Mouse (Mus musculus): ENCODE results near the gene Isg15. TPM values are rescaled to one million over a fixed set of nuclear protein-coding genes. Genes with fewer than 3 reads are reported as not detected.

The Isg15 gene
- polyA plus RNA-seq, 1 experiment: 8.8 TPM

DNA sequence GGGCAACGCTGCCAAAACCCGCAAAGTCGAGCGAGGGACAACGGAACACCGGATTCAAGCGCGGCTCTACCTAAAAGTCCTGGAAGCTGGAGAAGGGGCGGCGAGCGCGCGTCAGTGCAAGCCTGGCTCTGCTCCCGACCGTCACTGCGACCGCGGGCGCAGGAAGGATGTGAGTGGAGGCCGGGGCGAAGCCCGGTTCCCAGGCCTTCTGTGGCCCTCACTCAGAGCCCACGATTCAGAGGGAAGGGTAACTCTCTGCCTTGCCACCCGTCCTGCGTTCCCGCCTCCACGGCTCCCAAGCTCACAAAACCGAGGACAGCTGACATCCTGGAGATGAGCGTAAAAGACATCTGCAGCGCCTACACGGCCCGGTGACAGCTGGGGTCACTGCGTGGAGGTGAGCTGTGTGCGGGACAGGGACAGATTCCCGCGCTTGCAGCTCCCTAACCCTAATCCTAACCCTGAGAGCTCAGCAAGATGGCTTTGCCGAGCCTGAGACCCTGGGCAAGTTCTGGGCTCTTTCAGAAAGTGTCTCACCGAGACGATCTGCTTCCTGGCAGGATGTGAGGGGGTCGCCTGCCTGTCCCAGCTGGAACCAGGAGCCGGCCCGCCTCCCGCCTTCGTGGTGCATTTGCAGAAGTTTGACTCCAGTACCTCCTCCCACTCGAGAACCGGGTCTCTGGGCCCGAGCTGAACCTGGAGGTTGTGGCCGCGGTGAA lies 3.0 kb upstream of the Isg15 start:
- Histone ChIP-seq H3K4me1 (ENCODE audit: control insufficient read depth, insufficient read depth, low read length) (no peaks in the 10 kb centered on the region; the same call in 1 of the 2 replicates), H3K4me3 (ENCODE audit: insufficient read depth, low read length) (peak overlapping the region; percentile 52), H3K27ac (ENCODE audit: insufficient read depth, low read length) (no peak overlapping the region)
- TF ChIP-seq CTCF (IDR thresholded peaks at IDR 0.05; ENCODE audit: extremely low read depth, insufficient read depth, low read length) (no peak), POLR2A (IDR thresholded peaks at IDR 0.05; ENCODE audit: extremely low read depth, insufficient read depth, low read length) (no peak)

DNA sequence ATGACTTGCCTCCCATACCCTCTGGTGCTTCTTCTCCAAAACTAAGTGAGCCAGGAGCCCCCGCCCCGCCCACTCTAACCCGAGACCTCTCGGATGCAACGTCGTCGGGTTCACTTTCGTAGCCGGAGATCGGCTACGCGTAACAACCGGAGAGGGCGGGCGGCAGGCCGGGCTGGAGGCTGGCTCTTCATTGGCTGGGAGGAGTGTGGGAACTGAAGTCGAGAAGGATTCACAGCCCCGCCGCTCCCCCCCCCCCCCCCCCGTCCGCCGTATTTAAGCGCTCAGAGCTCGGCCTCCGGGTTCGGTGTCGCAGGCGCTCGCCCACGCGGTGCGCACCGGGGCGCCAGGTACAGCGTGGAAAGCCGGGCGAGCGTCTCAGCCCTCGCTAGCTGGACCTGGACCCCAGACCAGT lies 2.4 kb upstream of the Isg15 start, which contains the start of gene AW011738:
AW011738 (plus strand) TSS at position 304 of the 412 bp plus-strand sequence.
- no peak within 1 kb of the TSS for H3K27ac ChIP-seq (ENCODE audit: insufficient read depth, low read length)
- no peaks in the 10 kb centered on the region; the same call in 1 of the 2 replicates for H3K4me1 ChIP-seq (ENCODE audit: control insufficient read depth, insufficient read depth, low read length)
- 0 out of 2 replicates have a peak, but pooled peaks have one; percentile 34 for TF ChIP-seq POLR2A (IDR thresholded peaks at IDR 0.05; ENCODE audit: extremely low read depth, insufficient read depth, low read length)
- no peak for TF ChIP-seq CTCF (IDR thresholded peaks at IDR 0.05; ENCODE audit: extremely low read depth, insufficient read depth, low read length)
- H3K4me3 ChIP-seq (ENCODE audit: insufficient read depth, low read length): peak within 1 kb of the TSS; percentile 52

DNA sequence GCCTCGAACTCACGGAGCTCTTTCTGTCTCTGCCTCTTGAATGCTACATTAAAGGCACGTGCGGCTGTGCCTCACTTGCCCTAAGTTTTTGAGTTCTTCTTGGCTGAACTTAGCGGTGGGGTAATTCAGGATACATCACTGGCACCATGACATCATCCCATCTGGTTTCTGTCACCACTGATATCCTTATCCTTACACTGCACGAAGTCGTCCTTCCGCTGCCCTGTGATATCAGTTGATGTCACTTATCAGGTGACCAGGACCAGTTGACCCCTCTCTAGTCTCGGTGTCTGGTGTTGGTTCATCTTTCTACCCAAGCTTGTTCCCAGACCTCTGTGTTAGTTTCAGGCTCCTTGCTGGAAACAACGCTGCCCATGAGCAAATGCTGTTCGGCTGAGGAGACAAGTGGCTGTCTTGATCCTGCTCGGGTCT lies 1.9 kb upstream of the Isg15 start:
- H3K27ac ChIP-seq (ENCODE audit: insufficient read depth, low read length): no peak overlapping the region
- no peak for TF ChIP-seq POLR2A (IDR thresholded peaks at IDR 0.05; ENCODE audit: extremely low read depth, insufficient read depth, low read length)
- no peak for TF ChIP-seq CTCF (IDR thresholded peaks at IDR 0.05; ENCODE audit: extremely low read depth, insufficient read depth, low read length)
- peak overlapping the region; percentile 52 for H3K4me3 ChIP-seq (ENCODE audit: insufficient read depth, low read length)
- no peaks in the 10 kb centered on the region; the same call in 1 of the 2 replicates for H3K4me1 ChIP-seq (ENCODE audit: control insufficient read depth, insufficient read depth, low read length)

DNA sequence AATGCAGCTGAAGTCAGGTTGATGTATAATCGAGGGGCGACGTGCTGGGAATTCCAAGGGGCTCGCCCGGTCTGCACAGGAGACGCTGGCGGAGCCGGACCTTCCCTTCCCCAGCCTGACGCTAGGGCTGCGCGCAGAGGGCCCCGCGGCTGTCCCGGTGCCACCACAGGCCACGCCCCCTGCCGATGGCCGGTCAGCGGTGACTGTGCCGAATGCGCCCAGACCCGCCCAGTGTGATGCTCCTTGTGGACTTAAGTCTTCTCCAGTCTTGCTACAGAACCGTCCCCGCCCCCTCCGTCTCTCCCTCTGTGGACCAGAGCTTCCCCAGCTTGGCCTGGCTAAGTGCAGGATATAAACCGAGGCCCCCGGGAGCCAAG lies 2.8 kb downstream of the Isg15 start:
- Histone ChIP-seq H3K27ac (ENCODE audit: insufficient read depth, low read length) (peak overlapping the region; percentile 60; the same call in 1 of the 2 replicates), H3K4me1 (ENCODE audit: control insufficient read depth, insufficient read depth, low read length) (no peaks in the 10 kb centered on the region; the same call in 1 of the 2 replicates), H3K4me3 (ENCODE audit: insufficient read depth, low read length) (peak overlapping the region; percentile 48)
- TF ChIP-seq CTCF (IDR thresholded peaks at IDR 0.05; ENCODE audit: extremely low read depth, insufficient read depth, low read length): no peak
- TF ChIP-seq POLR2A (IDR thresholded peaks at IDR 0.05; ENCODE audit: extremely low read depth, insufficient read depth, low read length): no peak

DNA sequence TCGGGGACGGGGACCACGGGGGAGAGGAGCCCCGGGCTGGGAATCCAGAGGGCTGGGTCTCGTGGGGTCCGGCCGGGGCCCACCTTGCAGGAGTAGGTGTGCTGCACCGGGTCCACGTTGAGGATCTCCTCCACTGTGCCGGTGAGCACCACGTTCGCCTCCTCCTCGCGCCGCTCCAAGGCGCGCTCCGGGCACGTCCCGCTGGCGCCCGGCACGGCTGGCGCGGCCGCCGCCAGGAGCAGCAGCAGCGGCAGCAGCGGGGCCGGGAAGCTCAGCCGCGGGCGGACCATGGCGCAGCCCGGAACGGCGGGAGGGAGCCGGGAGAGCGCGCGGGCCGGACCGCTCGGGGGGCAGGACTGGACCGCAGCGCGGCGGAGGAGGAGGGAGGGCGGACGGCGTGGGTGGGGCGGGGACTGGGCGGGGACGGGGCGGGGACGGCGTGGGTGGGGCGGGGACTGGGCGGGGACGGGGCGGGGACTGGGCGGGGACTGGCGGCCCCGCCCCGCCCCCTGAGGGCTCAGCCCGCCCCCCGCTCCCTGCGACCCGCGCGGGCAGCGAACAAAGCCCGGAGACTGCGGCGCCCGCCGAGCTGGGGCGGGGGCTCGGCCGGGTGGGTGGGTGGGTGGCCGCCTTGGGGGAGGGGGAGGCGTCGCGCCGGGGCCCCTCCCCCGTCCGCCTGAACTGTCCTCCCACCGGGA lies 3.3 kb downstream of the Isg15 start, which contains the start of gene Agrn:
Agrn (minus strand) TSS at position 358 of the 698 bp plus-strand sequence.
- H3K27ac ChIP-seq (ENCODE audit: insufficient read depth, low read length): peak within 1 kb of the TSS; percentile 93
- H3K4me1 ChIP-seq (ENCODE audit: control insufficient read depth, insufficient read depth, low read length): no peaks in the 10 kb centered on the region; the same call in 1 of the 2 replicates
- H3K4me3 ChIP-seq (ENCODE audit: insufficient read depth, low read length): peak within 1 kb of the TSS; percentile 48
- TF ChIP-seq POLR2A (IDR thresholded peaks at IDR 0.05; ENCODE audit: extremely low read depth, insufficient read depth, low read length) (0 out of 2 replicates have a peak, but pooled peaks have one; percentile 33), CTCF (IDR thresholded peaks at IDR 0.05; ENCODE audit: extremely low read depth, insufficient read depth, low read length) (no peak)

DNA sequence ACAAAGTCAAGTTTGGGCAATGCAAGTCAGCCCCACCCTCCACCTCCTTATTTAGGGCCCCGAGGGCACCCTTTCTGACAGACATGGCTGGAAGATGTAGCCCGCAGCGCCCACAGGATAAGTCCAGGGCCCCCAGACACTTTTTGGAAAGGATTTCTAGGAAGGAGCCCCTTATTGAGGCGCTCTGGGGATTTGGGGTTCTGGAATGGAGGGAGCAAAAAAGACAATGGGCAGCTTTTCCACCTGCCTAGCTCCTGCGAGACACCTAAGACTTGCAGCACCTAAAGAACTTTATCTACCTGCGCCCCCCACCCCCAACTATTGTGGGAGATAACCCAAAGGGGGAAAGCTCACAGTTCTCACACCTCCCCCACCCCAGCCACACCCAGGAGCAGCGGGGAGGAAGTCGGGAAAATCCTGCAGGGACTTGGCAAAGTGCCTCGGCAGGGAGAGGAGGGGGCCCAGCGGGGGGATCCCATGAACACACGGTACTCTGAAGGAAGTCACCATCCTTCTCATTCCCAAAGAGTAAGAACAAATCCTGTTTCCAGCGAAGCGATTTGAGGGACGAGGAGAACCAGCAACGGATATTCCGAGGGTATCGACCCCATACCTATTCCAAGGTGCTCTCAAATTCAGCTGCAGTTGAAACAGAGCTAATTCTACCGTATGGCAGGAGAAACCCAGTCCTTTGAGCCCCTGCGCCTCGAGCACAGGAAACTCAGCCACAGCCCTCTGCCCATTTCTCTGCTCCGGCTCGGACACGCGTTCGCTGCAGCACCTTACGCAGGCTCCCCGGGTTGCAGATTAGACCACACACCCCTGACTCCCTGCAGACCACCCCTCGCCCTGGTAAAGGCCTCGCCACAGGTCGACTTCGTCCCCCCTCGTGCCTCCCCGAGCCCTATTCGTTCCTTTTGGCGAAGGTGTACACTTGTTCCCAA lies 4.4 kb downstream of the Isg15 start:
- Histone ChIP-seq H3K4me1 (ENCODE audit: control insufficient read depth, insufficient read depth, low read length) (no peaks in the 10 kb centered on the region; the same call in 1 of the 2 replicates), H3K27ac (ENCODE audit: insufficient read depth, low read length) (no peak overlapping the region), H3K4me3 (ENCODE audit: insufficient read depth, low read length) (peak overlapping the region; percentile 48)
- TF ChIP-seq CTCF (IDR thresholded peaks at IDR 0.05; ENCODE audit: extremely low read depth, insufficient read depth, low read length) (no peak), POLR2A (IDR thresholded peaks at IDR 0.05; ENCODE audit: extremely low read depth, insufficient read depth, low read length) (no peak)

DNA sequence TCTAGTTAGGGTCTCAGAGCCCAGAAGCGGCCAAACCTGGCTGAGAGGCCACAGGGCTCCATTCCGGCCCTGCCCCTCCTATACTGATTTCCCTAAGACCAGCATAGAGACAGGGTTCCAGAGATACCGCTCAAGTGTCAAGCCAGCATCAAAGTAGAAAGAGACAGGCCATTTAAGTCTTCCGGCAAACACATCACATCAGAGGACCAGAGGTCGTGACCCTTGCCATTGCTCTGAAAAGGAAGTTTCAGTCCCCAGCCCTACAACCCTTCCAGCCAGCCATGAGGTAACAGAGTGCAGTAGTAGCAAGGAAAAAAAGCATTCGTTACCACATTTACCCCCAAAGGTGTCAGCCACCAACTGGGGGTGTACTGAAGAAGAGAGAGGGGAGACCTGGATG lies 6.3 kb downstream of the Isg15 start:
- Histone ChIP-seq H3K27ac (ENCODE audit: insufficient read depth, low read length) (no peak overlapping the region), H3K4me1 (ENCODE audit: control insufficient read depth, insufficient read depth, low read length) (no peaks in the 10 kb centered on the region), H3K4me3 (ENCODE audit: insufficient read depth, low read length) (no peak overlapping the region)
- TF ChIP-seq CTCF (IDR thresholded peaks at IDR 0.05; ENCODE audit: extremely low read depth, insufficient read depth, low read length): no peak
- no peak for TF ChIP-seq POLR2A (IDR thresholded peaks at IDR 0.05; ENCODE audit: extremely low read depth, insufficient read depth, low read length)

DNA sequence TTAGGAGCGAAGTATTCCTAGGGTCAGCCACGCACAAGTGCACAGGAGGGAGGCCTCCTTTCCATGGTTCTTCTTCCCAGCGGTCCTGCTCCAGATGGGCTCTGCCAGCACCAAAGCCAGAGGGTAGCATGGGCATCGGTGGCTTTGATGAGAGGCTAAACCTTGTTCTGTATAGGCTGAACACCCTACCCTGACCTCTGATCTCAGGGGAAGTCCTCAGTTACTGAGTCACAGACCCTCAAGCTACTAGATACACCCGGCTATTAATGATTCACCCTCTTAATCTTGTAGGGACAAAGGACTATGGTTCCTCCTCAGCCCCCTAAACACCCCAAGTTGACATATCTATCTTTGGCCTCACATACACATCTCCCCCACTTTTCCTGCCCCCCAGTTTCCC lies 6.7 kb downstream of the Isg15 start:
- Histone ChIP-seq H3K4me1 (ENCODE audit: control insufficient read depth, insufficient read depth, low read length) (peaks cover 1% of the 10 kb centered on the region; the same call in 1 of the 2 replicates), H3K4me3 (ENCODE audit: insufficient read depth, low read length) (no peak overlapping the region), H3K27ac (ENCODE audit: insufficient read depth, low read length) (no peak overlapping the region)
- TF ChIP-seq CTCF (IDR thresholded peaks at IDR 0.05; ENCODE audit: extremely low read depth, insufficient read depth, low read length) (no peak), POLR2A (IDR thresholded peaks at IDR 0.05; ENCODE audit: extremely low read depth, insufficient read depth, low read length) (no peak)

DNA sequence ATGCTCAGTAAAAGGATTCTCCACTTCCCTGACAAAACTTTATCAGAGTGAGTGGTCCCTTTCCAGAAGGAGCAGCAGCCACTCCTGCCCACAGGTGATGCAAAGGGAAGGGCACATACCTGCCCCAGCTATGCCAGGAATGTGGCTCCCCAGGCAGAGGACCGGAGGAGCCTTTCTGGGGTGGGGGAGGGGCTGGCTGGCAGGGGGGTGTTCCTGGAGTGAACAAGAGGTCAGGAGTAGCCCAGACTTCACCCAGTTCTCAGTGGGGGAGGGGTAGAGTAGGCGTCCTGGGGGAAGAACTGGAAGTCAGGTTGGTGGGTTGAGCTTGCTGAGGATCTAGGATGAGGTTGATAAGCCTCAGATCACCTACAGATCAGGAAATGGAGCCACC lies 7.4 kb downstream of the Isg15 start:
- no peak for TF ChIP-seq POLR2A (IDR thresholded peaks at IDR 0.05; ENCODE audit: extremely low read depth, insufficient read depth, low read length)
- no peak for TF ChIP-seq CTCF (IDR thresholded peaks at IDR 0.05; ENCODE audit: extremely low read depth, insufficient read depth, low read length)
- peaks cover 2% of the 10 kb centered on the region; the same call in 1 of the 2 replicates for H3K4me1 ChIP-seq (ENCODE audit: control insufficient read depth, insufficient read depth, low read length)
- H3K27ac ChIP-seq (ENCODE audit: insufficient read depth, low read length): no peak overlapping the region
- no peak overlapping the region for H3K4me3 ChIP-seq (ENCODE audit: insufficient read depth, low read length)

Data from cortical plate, adult 2 months (tissue).